Mouse (Mus musculus): ENCODE measurements around the gene Erlin1.

DNA sequence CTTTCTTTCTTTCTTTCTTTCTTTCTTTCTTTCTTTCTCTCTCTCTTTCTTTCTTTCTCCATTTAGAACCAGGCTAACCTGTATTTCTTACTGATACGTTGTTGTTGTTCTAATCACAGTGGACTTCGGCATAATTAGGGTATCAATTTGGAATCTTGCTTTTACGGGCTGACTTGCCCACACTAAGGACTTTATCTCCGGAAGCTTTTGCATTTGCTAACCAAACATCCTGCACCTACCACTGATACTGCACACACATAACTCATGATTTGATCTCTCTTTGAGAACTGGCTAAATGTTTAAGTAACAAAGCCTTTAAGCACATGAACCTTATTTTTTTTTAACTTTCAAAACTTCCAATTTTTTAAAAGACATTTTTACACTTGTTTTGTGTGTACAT, 19.2 kb downstream of the Erlin1 start:
- TF ChIP-seq MYOD1 (IDR thresholded peaks at IDR 0.05; ENCODE audit: control insufficient read depth, insufficient read length, low read depth): no peak
- no peak for TF ChIP-seq CTCF (IDR thresholded peaks at IDR 0.05; ENCODE audit: control insufficient read depth, insufficient read depth, insufficient read length)
- TF ChIP-seq MAX (IDR thresholded peaks at IDR 0.05): no peak
- no peak for TF ChIP-seq USF1 (IDR thresholded peaks at IDR 0.05; ENCODE audit: low read depth)
- no peak for TF ChIP-seq FOSL1 (IDR thresholded peaks at IDR 0.05; ENCODE audit: insufficient read depth, low read length, poor library complexity, severe bottlenecking)
- TF ChIP-seq MYOG (IDR thresholded peaks at IDR 0.05; ENCODE audit: control insufficient read depth, extremely low read depth, insufficient read length): no peak
